Mouse (Mus musculus) heart, adult 2 months (tissue): ENCODE results near the gene Cenph.

Source experiments
- CTCF ChIP-seq: fragments of 200-600 bp; IDR thresholded peaks from 2 replicates; pipeline ENCODE4 v1.8.1; 2022; ENCODE audit warnings: antibody characterized with exemption, mild to moderate bottlenecking, moderate library complexity
- EP300 ChIP-seq: fragments of 200-500 bp; IDR thresholded peaks from 2 replicates; pipeline ENCODE4 v1.6.1; 2011; ENCODE audit warnings: low read depth, low read length, control low read depth; ENCODE audit not compliant: insufficient read depth

GRCm38 (mm10) chr13:100797171-100797570 lies 21.5 kb upstream of the Cenph start:
- TF ChIP-seq CTCF (no peak), EP300 (no peak)
